Mouse (Mus musculus): ENCODE data around the gene Thap2.

Gene Thap2

GRCm38 (mm10) chr10:115384221-115385017, at the start of gene Thap2, which contains the start of gene Zfc3h1:
TSS of gene Thap2 (minus strand) at chr10:115384443.
TSS of gene Zfc3h1 (plus strand) at chr10:115384959.
- DNase-seq: peak; percentile 99

GRCm38 (mm10) chr10:115425351-115425750, 41.1 kb upstream of the Thap2 start:
- no peak for DNase-seq

GRCm38 (mm10) chr10:115421976-115422375, 37.7 kb upstream of the Thap2 start:
- DNase-seq: no peak

GRCm38 (mm10) chr10:115414056-115414455, 29.8 kb upstream of the Thap2 start:
- no peak for DNase-seq

- no peak for DNase-seq
These were observed 29.3 kb upstream of the Thap2 start for GRCm38 (mm10) chr10:115413496-115413895.

- DNase-seq: peak; percentile 19
These were observed 22.1 kb upstream of the Thap2 start for GRCm38 (mm10) chr10:115406393-115406792.

GRCm38 (mm10) chr10:115391896-115392295, 7.7 kb upstream of the Thap2 start:
- no peak for DNase-seq

GRCm38 (mm10) chr10:115391076-115391475, 6.8 kb upstream of the Thap2 start:
- no peak for DNase-seq

- no peak for DNase-seq
These were observed 3.6 kb upstream of the Thap2 start for GRCm38 (mm10) chr10:115387891-115388290.

- DNase-seq: peak; percentile 54
These were observed 1.1 kb upstream of the Thap2 start for GRCm38 (mm10) chr10:115385018-115386002.

GRCm38 (mm10) chr10:115383644-115384220, 511 bp downstream of the Thap2 start:
- no peak for DNase-seq

- no peak for DNase-seq
These were observed 1.2 kb downstream of the Thap2 start for GRCm38 (mm10) chr10:115382846-115383643.

GRCm38 (mm10) chr10:115381506-115382084, 2.6 kb downstream of the Thap2 start:
- no peak for DNase-seq

GRCm38 (mm10) chr10:115363151-115363550, 21.1 kb downstream of the Thap2 start:
- no peak for DNase-seq

- DNase-seq: no peak
These were observed 21.6 kb downstream of the Thap2 start for GRCm38 (mm10) chr10:115362623-115362964.

GRCm38 (mm10) chr10:115361840-115362622, 22.2 kb downstream of the Thap2 start, which contains the start of gene Tmem19:
TSS of gene Tmem19 (minus strand) at chr10:115362501.
- DNase-seq: peak; percentile 93

- no peak for DNase-seq
These were observed 25.2 kb downstream of the Thap2 start for GRCm38 (mm10) chr10:115359066-115359465.

- no peak for DNase-seq
These were observed 25.9 kb downstream of the Thap2 start for GRCm38 (mm10) chr10:115358216-115358919.

- DNase-seq: no peak
These were observed 28.1 kb downstream of the Thap2 start for GRCm38 (mm10) chr10:115356106-115356505.

GRCm38 (mm10) chr10:115355016-115355415, 29.2 kb downstream of the Thap2 start:
- no peak for DNase-seq
